Mouse (Mus musculus) olfactory bulb, adult 2 months (tissue): ENCODE results near the gene Dbnl.

Source experiments
- CTCF ChIP-seq: fragments of 200-500 bp; IDR thresholded peaks from 2 replicates; pipeline ENCODE4 v1.5.1; 2012; ENCODE audit warnings: low read depth, mild to moderate bottlenecking, low read length, moderate library complexity; ENCODE audit not compliant: insufficient read depth
- POLR2A ChIP-seq: fragments of 200-500 bp; IDR thresholded peaks from 2 replicates; pipeline ENCODE4 v1.6.1; 2012; ENCODE audit warnings: mild to moderate bottlenecking, low read depth, low read length, moderate library complexity; ENCODE audit not compliant: insufficient read depth

- TF ChIP-seq CTCF: no peak
- TF ChIP-seq POLR2A: no peak
Observed at GRCm38 (mm10) chr11:5805711-5806110, 17.4 kb downstream of the Dbnl start.
